Mouse (Mus musculus) monocyte, adult 5-6 weeks (primary cell): ENCODE results near the gene Ppp4c. TPM values are rescaled to one million over a fixed set of nuclear protein-coding genes. Genes with fewer than 3 reads are reported as not detected.

Source experiments
- ATAC-seq: fragments of 153-309, 156-312 bp; replicated peaks from 2 replicates; pipeline ENCODE4 v1.8.0; 2017; ENCODE audit warnings: mild to moderate bottlenecking; ENCODE audit not compliant: low TSS enrichment, insufficient number of reproducible peaks, severe bottlenecking, poor library complexity, low FRiP score
- total RNA-seq: library from RNA; stranded (forward); fragments of 200-1000, 200-491, 200-594 nt; gene quantifications from 3 replicates; pipeline ENCODE4 v1.2.3, GENCODE M21; 2017

Ppp4c gene
- total RNA-seq, 1 experiment from 2014 or later = 235 TPM

- ATAC-seq = no peak
Measured at GRCm38 (mm10) chr7:126762471-126763008, 29.8 kb downstream of the Ppp4c start.

GRCm38 (mm10) chr7:126761529-126762067, 30.7 kb downstream of the Ppp4c start:
- ATAC-seq = no peak

GRCm38 (mm10) chr7:126760956-126761355, 31.3 kb downstream of the Ppp4c start:
- ATAC-seq = no peak

GRCm38 (mm10) chr7:126760391-126760802, 31.9 kb downstream of the Ppp4c start:
- ATAC-seq = no peak

- ATAC-seq = no peak
Measured at GRCm38 (mm10) chr7:126759672-126760390, 32.5 kb downstream of the Ppp4c start.

GRCm38 (mm10) chr7:126759050-126759671, 33.1 kb downstream of the Ppp4c start, which contains the start of gene Mapk3:
Gene Mapk3, plus strand, starts transcription at chr7:126759601.
- peak; percentile 92 for ATAC-seq

GRCm38 (mm10) chr7:126758539-126758938, 33.8 kb downstream of the Ppp4c start:
- ATAC-seq = no peak

GRCm38 (mm10) chr7:126754866-126755265, 37.4 kb downstream of the Ppp4c start:
- ATAC-seq = 0 out of 2 replicates have a peak, but pooled peaks have one; percentile 29

GRCm38 (mm10) chr7:126749582-126750343, 42.5 kb downstream of the Ppp4c start:
- ATAC-seq = no peak

- no peak for ATAC-seq
Measured at GRCm38 (mm10) chr7:126748824-126749223, 43.5 kb downstream of the Ppp4c start.

- ATAC-seq = peak; percentile 85
Measured at GRCm38 (mm10) chr7:126746798-126747197, 45.5 kb downstream of the Ppp4c start.

GRCm38 (mm10) chr7:126746066-126746465, 46.2 kb downstream of the Ppp4c start:
- ATAC-seq = peak; percentile 89

- ATAC-seq = no peak
Measured at GRCm38 (mm10) chr7:126741964-126742482, 50.3 kb downstream of the Ppp4c start.

- no peak for ATAC-seq
Measured at GRCm38 (mm10) chr7:126741452-126741851, 50.8 kb downstream of the Ppp4c start.

GRCm38 (mm10) chr7:126740977-126741376, 51.3 kb downstream of the Ppp4c start:
- ATAC-seq = no peak

- ATAC-seq = no peak
Measured at GRCm38 (mm10) chr7:126740132-126740735, 52.1 kb downstream of the Ppp4c start.

- ATAC-seq = 0 out of 2 replicates have a peak, but pooled peaks have one; percentile 5
Measured at GRCm38 (mm10) chr7:126739551-126739950, 52.7 kb downstream of the Ppp4c start.

GRCm38 (mm10) chr7:126736122-126736521, 56.2 kb downstream of the Ppp4c start:
- ATAC-seq = peak; percentile 84
